9 mouse cellular contexts compared by ENCODE assay signal in the genomic region with DNA sequence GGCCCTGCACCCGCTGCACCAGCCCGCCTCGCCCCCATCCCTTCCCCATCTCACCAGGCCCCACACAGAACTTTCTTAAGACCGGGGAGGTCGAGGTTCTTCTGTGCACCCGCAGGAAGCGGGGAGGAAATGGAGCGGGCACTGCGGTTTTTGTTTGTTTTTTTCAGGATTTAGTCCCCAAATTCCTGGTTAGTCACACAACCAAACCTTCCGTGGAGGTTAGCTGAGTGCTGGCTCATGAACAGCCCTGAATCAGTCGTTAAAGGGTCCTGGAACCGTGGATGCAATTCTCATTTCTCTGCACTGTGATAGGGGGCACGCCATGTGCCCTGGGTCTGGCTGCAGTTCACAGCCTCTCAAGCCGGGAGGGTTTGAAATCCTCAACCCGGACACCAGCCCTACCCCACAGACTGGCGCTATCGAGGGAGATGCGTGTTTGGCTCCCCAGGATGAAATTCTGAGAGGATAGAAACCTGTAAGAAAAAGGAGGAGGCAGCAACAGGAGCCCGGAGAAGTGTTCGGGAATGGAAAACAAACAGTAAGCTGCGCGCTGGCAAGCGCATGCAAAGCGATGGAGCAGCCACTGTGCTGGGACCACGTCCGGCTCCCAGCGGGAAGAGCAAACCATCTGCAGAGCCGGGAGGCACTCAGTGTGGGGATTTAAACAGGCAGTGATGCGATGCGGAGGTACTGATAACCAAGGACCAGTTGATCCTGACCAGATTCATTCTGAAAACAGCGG. TPM values are rescaled to one million over a fixed set of nuclear protein-coding genes. Genes with fewer than 3 reads are reported as not detected.
DNase-seq lines count a peak whose midpoint lies in the region; ATAC-seq and TF ChIP-seq lines count a peak whose summit lies in the region.
"Had no signal": no experiment of that assay in that cellular context is flagged by ENCODE, and none has a peak within 500 bp of the region (broad histone marks: within the 10 kb centered on the region; RNA-seq: fewer than 3 reads in every experiment).

No protein-coding gene starts in this region.

- no peaks in the 10 kb centered on the region for H3K36me3 ChIP-seq in kidney, adult 2 months (ENCODE audit: control insufficient read depth, insufficient read depth, low read length)
- H3K36me3 ChIP-seq in embryonic facial prominence, embryonic 11.5 days (replicated peaks; ENCODE audit: control insufficient read depth, insufficient read depth, low read depth, low read length), result peaks cover 3% of the 10 kb centered on the region
- peaks cover 24% of the 10 kb centered on the region for H3K36me3 ChIP-seq in hindbrain, embryonic 13.5 days
- peaks cover 24% of the 10 kb centered on the region for H3K36me3 ChIP-seq in midbrain, embryonic 12.5 days

- H3K4me1 ChIP-seq in kidney, adult 2 months (ENCODE audit: control insufficient read depth, insufficient read depth, low read length), result no peaks in the 10 kb centered on the region
- 0 out of 2 replicates have a peak, but pooled peaks cover 4% of the 10 kb centered on the region for H3K4me1 ChIP-seq in embryonic facial prominence, embryonic 11.5 days (ENCODE audit: control insufficient read depth, insufficient read depth, low read length)
- H3K4me1 ChIP-seq in hindbrain, embryonic 13.5 days (replicated peaks), result peaks cover 14% of the 10 kb centered on the region
- H3K4me1 ChIP-seq in midbrain, embryonic 12.5 days, result peaks cover 13% of the 10 kb centered on the region

- peak overlapping the region; percentile 18; the same call in 1 of the 2 replicates for H3K4me3 ChIP-seq in kidney, adult 2 months (ENCODE audit: insufficient read depth, low read depth, low read length)
- peak overlapping the region; percentile 12 for H3K4me3 ChIP-seq in embryonic facial prominence, embryonic 11.5 days (ENCODE audit: low read depth, low read length)
- H3K4me3 ChIP-seq in hindbrain, embryonic 13.5 days, result peak overlapping the region; percentile 27
- H3K4me3 ChIP-seq in midbrain, embryonic 12.5 days, result peak overlapping the region; percentile 33

- H3K9me3 ChIP-seq in embryonic facial prominence, embryonic 11.5 days (replicated peaks; ENCODE audit: control insufficient read depth, low read length), result no peaks in the 10 kb centered on the region
- no peaks in the 10 kb centered on the region for H3K9me3 ChIP-seq in hindbrain, embryonic 13.5 days
- H3K9me3 ChIP-seq in midbrain, embryonic 12.5 days, result 0 out of 2 replicates have a peak, but pooled peaks cover 5% of the 10 kb centered on the region

- no peak for TF ChIP-seq CTCF in kidney, adult 2 months (conservative IDR thresholded peaks at IDR 0.05; ENCODE audit: insufficient read depth, insufficient read length, low read depth, low read length)

- TF ChIP-seq POLR2A in kidney, adult 2 months (IDR thresholded peaks at IDR 0.05; ENCODE audit: low read depth, low read length), result no peak

- H3K4me2 ChIP-seq in embryonic facial prominence, embryonic 11.5 days (ENCODE audit: low read depth, low read length), result peak overlapping the region; percentile 60
- peak overlapping the region; percentile 54 for H3K4me2 ChIP-seq in hindbrain, embryonic 13.5 days
- peak overlapping the region; percentile 60 for H3K4me2 ChIP-seq in midbrain, embryonic 12.5 days (replicated peaks)

- WGBS in kidney, adult 2 months, result 25% methylated on average over 31 of the region's 31 CpGs
- 3% methylated on average over 31 of the region's 31 CpGs for WGBS in embryonic facial prominence, embryonic 11.5 days
- 5% methylated on average over 31 of the region's 31 CpGs for WGBS in hindbrain, embryonic 13.5 days
- WGBS in midbrain, embryonic 12.5 days, result 4% methylated on average over 31 of the region's 31 CpGs

- DNase-seq in kidney, adult 2 months, result no peak
- DNase-seq in kidney, adult 9 months, result no peak
- peak; percentile 64 for DNase-seq in MN1 (ENCODE audit: low spot score)
- peak; percentile 58 for DNase-seq in embryonic facial prominence, embryonic 11.5 days (ENCODE audit: low spot score)
- no peak for DNase-seq in spleen, postnatal 36 days (ENCODE audit: low spot score in 2 of 2)
- DNase-seq in adrenal gland, adult 2 months, result no peak

- 0 out of 2 replicates have a peak, but pooled peaks have one; percentile 10 for ATAC-seq in embryonic facial prominence, embryonic 11.5 days (replicated peaks; ENCODE audit: insufficient number of reproducible peaks, low FRiP score, low TSS enrichment, low read depth)
- ATAC-seq in hindbrain, embryonic 13.5 days (ENCODE audit: low FRiP score), result peak; percentile 54; the same call in 1 of the 2 replicates
- no peak; the same call in 1 of the 2 replicates for ATAC-seq in midbrain, embryonic 12.5 days (ENCODE audit: low FRiP score, low read depth)

- H3K27ac ChIP-seq in kidney, adult 2 months (ENCODE audit: insufficient read depth, low read depth, low read length), result no peak overlapping the region
- H3K27ac ChIP-seq in embryonic facial prominence, embryonic 11.5 days (replicated peaks; ENCODE audit: low read depth, low read length), result no peak overlapping the region
- no peak overlapping the region for H3K27ac ChIP-seq in hindbrain, embryonic 13.5 days
- H3K27ac ChIP-seq in midbrain, embryonic 12.5 days (replicated peaks), result no peak overlapping the region

- peak overlapping the region; percentile 43 for H3K9ac ChIP-seq in embryonic facial prominence, embryonic 11.5 days (replicated peaks; ENCODE audit: low read length)
- peak overlapping the region; percentile 67 for H3K9ac ChIP-seq in hindbrain, embryonic 13.5 days
- peak overlapping the region; percentile 50 for H3K9ac ChIP-seq in midbrain, embryonic 12.5 days (replicated peaks)

- H3K27me3 ChIP-seq in kidney, adult 2 months (replicated peaks; ENCODE audit: control insufficient read depth, insufficient read depth, low read length), result no peaks in the 10 kb centered on the region
- no peaks in the 10 kb centered on the region for H3K27me3 ChIP-seq in embryonic facial prominence, embryonic 11.5 days (ENCODE audit: control insufficient read depth, insufficient read depth, low read length)
- peaks cover 9% of the 10 kb centered on the region for H3K27me3 ChIP-seq in hindbrain, embryonic 13.5 days
- peaks cover 9% of the 10 kb centered on the region; the same call in 1 of the 2 replicates for H3K27me3 ChIP-seq in midbrain, embryonic 12.5 days

RNA-seq across cellular contexts. Expression of a gene that starts 4.6 kb away (rescaled TPM):
- polyA plus RNA-seq in kidney, adult 2 months (2012; rRNA removed), result 0.28 and 0.37 TPM in 2 replicates
- polyA plus RNA-seq in embryonic facial prominence, embryonic 11.5 days (2014; fragmentation: Nextera tagmentation; extraction: Ambion mirVana), result not detected in 2 replicates
- polyA plus RNA-seq in hindbrain, embryonic 13.5 days (2015; fragmentation: Nextera tagmentation; extraction: Ambion mirVana), result not detected in 2 replicates
- polyA plus RNA-seq in midbrain, embryonic 12.5 days (2016; fragmentation: Nextera tagmentation; extraction: Ambion mirVana), result not detected in 2 replicates
- total RNA-seq in adrenal gland, adult 2 months (2021), result under 1 TPM; 0.14 to 0.52 TPM
- polyA plus RNA-seq in adrenal gland, adult 2 months (2012; rRNA removed), result 0.55 and 0.59 TPM in 2 replicates
- total RNA-seq: hematopoietic stem cell, adult 5-6 weeks had no signal

RNA-seq across cellular contexts. Expression of a gene that starts 15.8 kb away (rescaled TPM):
- 35.4 and 37.8 TPM in 2 replicates for polyA plus RNA-seq in kidney, adult 2 months (2012; rRNA removed)
- polyA plus RNA-seq in embryonic facial prominence, embryonic 11.5 days (2014; fragmentation: Nextera tagmentation; extraction: Ambion mirVana), result 18.8 and 21.0 TPM in 2 replicates
- polyA plus RNA-seq in hindbrain, embryonic 13.5 days (2015; fragmentation: Nextera tagmentation; extraction: Ambion mirVana), result 17.7 and 22.2 TPM in 2 replicates
- 32.0 and 40.4 TPM in 2 replicates for polyA plus RNA-seq in midbrain, embryonic 12.5 days (2016; fragmentation: Nextera tagmentation; extraction: Ambion mirVana)
- total RNA-seq in adrenal gland, adult 2 months (2021), result 10 to 100 TPM; 52.1 to 72.0 TPM
- 62.9 and 80.0 TPM in 2 replicates for polyA plus RNA-seq in adrenal gland, adult 2 months (2012; rRNA removed)

RNA-seq across cellular contexts. Expression of a gene that starts 16.0 kb away (rescaled TPM):
- polyA plus RNA-seq in kidney, adult 2 months (2012; rRNA removed), result 296 and 478 TPM in 2 replicates
- polyA plus RNA-seq in embryonic facial prominence, embryonic 11.5 days (2014; fragmentation: Nextera tagmentation; extraction: Ambion mirVana), result 893 and 931 TPM in 2 replicates
- 945 and 956 TPM in 2 replicates for polyA plus RNA-seq in hindbrain, embryonic 13.5 days (2015; fragmentation: Nextera tagmentation; extraction: Ambion mirVana)
- 873 and 889 TPM in 2 replicates for polyA plus RNA-seq in midbrain, embryonic 12.5 days (2016; fragmentation: Nextera tagmentation; extraction: Ambion mirVana)
- 100 to 1,000 TPM; 734 to 761 TPM for total RNA-seq in adrenal gland, adult 2 months (2021)
- polyA plus RNA-seq in adrenal gland, adult 2 months (2012; rRNA removed), result 14.2 and 14.9 TPM in 2 replicates

RNA-seq across cellular contexts. Expression of a gene that starts 26.5 kb away (rescaled TPM):
- polyA plus RNA-seq in kidney, adult 2 months (2012; rRNA removed), result 31.1 and 42.8 TPM in 2 replicates
- 0.22 TPM in 1 of 2 replicates, not detected in the other for polyA plus RNA-seq in embryonic facial prominence, embryonic 11.5 days (2014; fragmentation: Nextera tagmentation; extraction: Ambion mirVana)
- polyA plus RNA-seq in hindbrain, embryonic 13.5 days (2015; fragmentation: Nextera tagmentation; extraction: Ambion mirVana), result 0.19 TPM in 1 of 2 replicates, not detected in the other
- 0.20 and 0.30 TPM in 2 replicates for polyA plus RNA-seq in midbrain, embryonic 12.5 days (2016; fragmentation: Nextera tagmentation; extraction: Ambion mirVana)
- under 1 TPM in 1 of 2 experiments, not detected in 1; 0.26 TPM for total RNA-seq in adrenal gland, adult 2 months (2021)
- polyA plus RNA-seq in adrenal gland, adult 2 months (2012; rRNA removed), result 0.32 TPM in 1 of 2 replicates, not detected in the other
- total RNA-seq: hematopoietic stem cell, adult 5-6 weeks had no signal

RNA-seq across cellular contexts. Expression of a gene that starts 32.2 kb away (rescaled TPM):
- polyA plus RNA-seq in kidney, adult 2 months (2012; rRNA removed), result 145 and 146 TPM in 2 replicates
- polyA plus RNA-seq in embryonic facial prominence, embryonic 11.5 days (2014; fragmentation: Nextera tagmentation; extraction: Ambion mirVana), result 217 and 221 TPM in 2 replicates
- 196 and 205 TPM in 2 replicates for polyA plus RNA-seq in hindbrain, embryonic 13.5 days (2015; fragmentation: Nextera tagmentation; extraction: Ambion mirVana)
- 234 and 265 TPM in 2 replicates for polyA plus RNA-seq in midbrain, embryonic 12.5 days (2016; fragmentation: Nextera tagmentation; extraction: Ambion mirVana)
- total RNA-seq in adrenal gland, adult 2 months (2021), result 100 to 1,000 TPM; 163 to 165 TPM
- polyA plus RNA-seq in adrenal gland, adult 2 months (2012; rRNA removed), result 96.1 and 100 TPM in 2 replicates

Comparison
In these comparisons a context has a peak if more than half of its experiments do, and no peak if none do; other contexts are left out.
1. DNase-seq: peak in MN1 (single experiment) and embryonic facial prominence, embryonic 11.5 days (single experiment); none in kidney, adult 2 months (single experiment), kidney, adult 9 months (single experiment), spleen, postnatal 36 days (0 of 2) and adrenal gland, adult 2 months (single experiment).
2. RNA of a gene that starts 16.0 kb away (polyA plus RNA-seq): 945 to 956 TPM in hindbrain, embryonic 13.5 days, 893 to 931 TPM in embryonic facial prominence, embryonic 11.5 days, 873 to 889 TPM in midbrain, embryonic 12.5 days and 296 to 478 TPM in kidney, adult 2 months; 14.2 to 14.9 TPM in adrenal gland, adult 2 months; every median in the first group is over 10 times any median in the second.
3. Peak in every context shown above with its lines, with median percentiles within 50 percentile points of each other: H3K4me3 ChIP-seq, H3K4me2 ChIP-seq and H3K9ac ChIP-seq.